Mouse (Mus musculus) urinary bladder, postnatal 10 days (tissue): ENCODE results near the gene Rgs10.
A peak's percentile ranks its signal among the peaks of the same experiment; 100 is the strongest.

Experiments
- DNase-seq: peaks from one replicate; pipeline ENCODE4 v3.0.0; 2022; ENCODE audit warnings: low spot score

Rgs10 gene

GRCm38 (mm10) chr7:128372331-128372730 lies 46.2 kb downstream of the Rgs10 start:
- no peak for DNase-seq

- DNase-seq, result no peak
These were observed 49.2 kb downstream of the Rgs10 start for GRCm38 (mm10) chr7:128369366-128369765.

DNA sequence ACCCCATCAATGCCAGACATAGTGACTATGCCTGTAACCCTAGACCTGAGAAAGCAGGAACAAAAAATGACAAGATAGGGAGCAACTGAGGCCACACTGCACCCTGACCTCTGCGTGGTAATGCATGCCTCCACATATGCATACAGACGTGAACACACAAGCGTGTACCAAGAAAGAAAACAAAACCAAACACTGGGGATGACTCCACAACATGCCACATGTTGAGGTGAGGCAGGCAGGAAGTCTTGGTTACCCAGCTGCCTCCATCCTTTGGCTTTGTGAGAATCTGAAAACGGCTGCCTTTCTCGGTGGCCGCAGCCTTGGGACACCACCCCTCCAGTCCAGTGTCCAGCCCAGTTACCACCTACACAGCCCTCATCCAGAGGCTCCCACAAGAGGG lies 49.7 kb downstream of the Rgs10 start:
- no peak for DNase-seq

DNA sequence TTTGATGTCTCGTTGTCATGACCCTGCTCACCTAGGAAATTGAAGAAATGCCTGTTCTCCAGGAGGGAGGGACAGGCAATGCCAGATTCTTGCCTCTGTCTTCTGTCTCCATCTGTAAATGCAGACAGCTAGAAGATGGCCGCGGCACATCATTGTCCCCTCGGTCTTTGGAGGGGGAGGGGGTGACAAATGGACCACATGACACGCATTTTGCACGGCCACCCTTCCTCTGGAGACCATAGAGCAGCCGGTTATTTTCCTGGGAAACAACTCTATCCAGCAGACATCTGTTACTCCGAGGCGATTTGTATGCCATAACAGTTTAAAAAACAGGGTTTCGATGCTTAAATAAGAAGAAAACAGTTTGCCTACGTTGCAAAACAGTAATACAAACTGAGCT lies 51.9 kb downstream of the Rgs10 start:
- DNase-seq, result no peak

DNA sequence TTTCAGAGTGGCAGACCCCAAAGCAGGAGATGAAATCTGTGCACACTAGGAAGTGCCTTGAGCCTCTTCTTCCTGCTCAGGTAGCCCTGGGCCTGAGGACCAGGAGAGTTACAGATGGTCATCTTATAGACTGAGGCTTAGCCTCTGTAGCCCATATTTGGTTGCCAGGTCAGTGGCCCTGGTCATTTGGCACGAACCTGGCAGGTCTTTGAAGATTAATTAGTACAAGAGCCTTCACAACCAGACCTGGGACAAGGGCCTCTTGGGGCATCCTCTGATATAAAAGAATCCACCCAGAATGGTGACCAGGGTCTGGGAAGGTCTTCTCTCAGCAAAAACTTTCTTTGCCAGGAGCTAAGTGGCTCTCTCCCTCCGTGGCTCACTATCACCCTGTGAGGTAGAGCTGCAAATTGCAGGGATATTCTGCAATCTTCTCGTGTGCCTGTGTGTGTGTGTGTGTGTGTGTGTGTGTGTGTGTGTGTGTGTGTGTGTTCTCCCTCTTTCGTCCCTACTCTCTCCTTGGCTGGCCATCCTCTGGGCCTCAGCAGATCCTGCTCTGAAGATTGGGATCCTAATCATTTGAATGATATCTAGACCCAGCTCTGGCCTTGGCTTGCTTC lies 53.4 kb downstream of the Rgs10 start:
- DNase-seq, result no peak

DNA sequence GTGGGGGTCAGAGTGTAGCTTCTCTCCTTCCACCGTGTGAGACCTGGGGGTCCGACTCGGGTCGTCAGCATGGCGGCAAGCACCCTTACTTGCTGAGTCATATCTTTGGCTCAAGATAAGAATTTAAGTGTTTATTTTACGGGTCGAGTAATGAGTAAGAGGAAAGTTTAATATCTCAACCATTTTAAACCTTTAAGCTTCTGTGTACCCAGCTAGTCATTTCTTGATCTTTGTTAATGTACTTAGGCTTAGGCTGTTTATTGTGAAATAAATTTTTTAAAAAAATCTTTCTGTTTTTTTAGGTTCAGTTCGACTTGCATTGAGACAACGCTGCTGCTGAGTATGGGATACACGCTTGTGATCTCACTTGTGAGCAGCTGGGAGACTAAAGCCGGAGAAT lies 54.0 kb downstream of the Rgs10 start:
- DNase-seq, result no peak

- no peak for DNase-seq
These were observed 54.8 kb downstream of the Rgs10 start for GRCm38 (mm10) chr7:128363806-128364205.

- peak; percentile 3 for DNase-seq
These were observed 55.6 kb downstream of the Rgs10 start for GRCm38 (mm10) chr7:128362916-128363315.

DNA sequence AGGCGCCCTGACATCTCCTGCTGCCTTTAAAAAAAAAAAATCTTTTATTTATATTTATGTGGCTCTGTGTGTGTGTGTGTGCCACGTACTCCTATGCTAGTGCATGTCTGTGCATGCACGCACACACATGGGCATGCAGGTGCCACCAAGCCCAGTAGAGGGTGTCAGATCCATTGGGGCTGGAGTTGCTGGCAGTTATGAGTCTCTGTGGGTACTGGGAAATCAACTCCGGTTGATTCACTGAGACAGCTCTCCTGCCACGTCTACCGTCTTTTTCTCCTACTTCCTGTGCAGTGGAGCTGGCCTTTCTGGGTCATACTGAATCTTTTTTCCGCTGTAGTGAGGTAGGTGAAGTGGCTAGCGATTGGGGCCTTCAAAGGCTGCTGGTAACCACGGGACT lies 58.8 kb downstream of the Rgs10 start:
- no peak for DNase-seq

DNA sequence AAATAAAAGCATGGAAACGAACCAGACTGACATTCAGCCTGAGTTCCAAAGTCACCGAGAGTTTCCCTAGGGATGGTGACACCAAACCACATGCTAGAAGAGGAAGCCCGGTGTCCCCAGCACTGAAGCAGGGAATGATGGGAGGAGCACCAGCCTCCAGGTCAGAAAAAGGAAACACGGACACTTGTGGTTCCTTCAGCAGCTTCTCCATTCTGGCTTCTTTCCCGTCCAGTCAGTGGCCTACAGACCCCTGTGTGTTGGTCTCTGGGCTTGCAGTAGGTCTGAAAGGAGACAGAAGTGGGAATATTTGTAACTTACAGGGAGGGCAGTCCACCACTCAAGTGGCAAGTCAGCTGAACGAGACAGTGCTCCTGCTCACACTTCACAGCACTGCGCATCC lies 59.4 kb downstream of the Rgs10 start:
- DNase-seq, result peak; percentile 5

- peak; percentile 6 for DNase-seq
These were observed 59.8 kb downstream of the Rgs10 start for GRCm38 (mm10) chr7:128358741-128359140.

DNA sequence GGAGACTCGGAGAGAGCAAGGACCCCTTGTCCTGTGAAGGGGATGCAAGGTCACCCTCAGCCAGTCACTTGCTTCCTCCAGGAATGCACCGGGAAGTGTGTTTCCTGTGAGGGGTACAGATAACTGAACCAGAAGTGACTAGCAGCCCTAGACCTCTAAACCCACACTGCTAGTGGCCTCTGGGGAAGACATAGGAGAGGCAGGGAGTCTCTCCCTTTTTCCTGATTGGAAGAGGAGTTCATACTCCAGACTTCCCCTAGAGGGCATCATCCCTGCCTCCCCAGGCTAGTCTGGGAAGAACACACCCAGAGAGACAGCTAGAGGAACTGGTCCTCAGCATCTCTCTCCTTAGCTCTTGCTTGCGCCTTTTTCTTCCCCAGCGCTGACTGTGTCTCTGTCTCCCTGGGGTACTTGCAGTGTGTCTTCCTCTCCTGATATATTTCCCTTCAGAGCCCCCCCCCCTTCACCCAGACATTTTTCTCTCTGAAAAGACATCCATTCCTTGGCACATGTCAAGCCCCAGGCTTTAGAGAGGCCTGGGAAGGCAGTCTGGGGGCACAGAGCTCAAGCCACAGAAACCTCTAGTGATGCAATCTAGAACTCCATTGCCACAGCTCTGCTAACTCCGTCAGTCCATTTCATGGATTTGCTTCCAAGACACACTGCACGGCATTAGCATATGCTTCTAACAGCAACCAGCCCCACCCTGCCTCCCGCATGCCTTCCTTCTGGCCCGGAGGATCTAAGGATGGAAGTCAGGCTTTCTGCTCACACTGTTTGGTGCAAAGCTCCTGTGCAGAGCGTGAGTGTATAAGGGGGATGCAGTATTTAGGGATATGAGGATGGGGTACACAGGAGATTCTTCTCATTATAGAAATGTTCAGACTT lies 61.4 kb downstream of the Rgs10 start:
- peak; percentile 3 for DNase-seq

DNA sequence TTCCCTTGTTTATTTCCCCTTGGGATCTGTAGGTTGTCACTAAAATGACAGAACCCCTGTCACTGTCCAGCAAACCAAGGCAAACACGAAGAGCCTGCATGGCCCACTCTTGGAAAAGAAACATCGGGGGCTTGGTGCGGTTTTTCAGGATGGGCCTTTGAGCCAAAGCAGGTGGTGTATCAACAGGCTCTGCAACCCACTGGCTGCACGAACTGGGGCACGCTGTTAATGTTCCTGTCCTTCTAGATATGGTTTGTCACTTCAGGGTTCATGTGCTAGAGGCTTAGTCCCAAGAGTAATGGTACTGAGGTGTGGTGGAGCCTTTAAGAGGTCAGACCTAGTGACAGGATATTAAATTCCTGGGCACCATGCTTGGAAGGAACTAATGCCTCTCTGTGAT lies 63.1 kb downstream of the Rgs10 start:
- DNase-seq, result peak; percentile 6

- no peak for DNase-seq
These were observed 65.8 kb downstream of the Rgs10 start for GRCm38 (mm10) chr7:128352721-128353120.

DNA sequence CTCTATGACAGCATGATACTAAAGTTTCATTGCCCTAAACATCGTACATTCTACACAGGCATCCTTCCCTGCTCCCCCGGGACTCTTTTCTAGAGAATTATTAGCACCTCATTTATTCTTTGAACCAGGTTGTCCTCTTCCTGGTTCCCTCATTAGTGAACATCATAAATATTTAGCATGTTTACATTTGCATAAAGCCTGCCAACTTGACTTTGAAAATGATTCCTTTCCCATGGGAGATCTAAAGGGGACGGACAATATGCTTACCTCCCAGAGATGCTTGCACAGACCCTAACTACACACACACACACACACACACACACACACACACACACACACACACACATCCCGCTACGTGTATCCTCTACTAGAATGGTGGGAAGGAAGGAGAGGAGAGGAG lies 67.4 kb downstream of the Rgs10 start:
- no peak for DNase-seq

- DNase-seq, result peak; percentile 4
These were observed 68.2 kb downstream of the Rgs10 start for GRCm38 (mm10) chr7:128350316-128350715.

DNA sequence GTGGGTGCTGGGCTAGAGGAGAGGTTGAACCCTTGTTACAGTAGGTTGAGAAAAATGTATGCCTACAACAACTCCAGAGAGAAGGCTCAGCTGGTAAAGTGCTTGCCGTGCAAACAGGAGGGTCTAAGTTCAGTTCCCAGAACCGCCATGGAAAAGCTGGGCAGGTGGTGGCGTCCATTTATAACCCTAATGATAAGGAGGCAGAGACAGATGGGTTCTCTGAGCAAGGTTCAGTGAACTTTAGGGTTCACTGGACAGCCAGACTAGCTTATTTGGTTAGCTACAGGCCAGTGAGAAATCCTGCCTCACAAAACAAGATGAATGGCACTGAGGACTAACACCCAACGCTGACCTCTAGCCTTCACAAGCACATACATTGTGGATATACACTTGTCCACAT lies 68.8 kb downstream of the Rgs10 start:
- peak; percentile 5 for DNase-seq

- no peak for DNase-seq
These were observed 70.0 kb downstream of the Rgs10 start for GRCm38 (mm10) chr7:128348608-128349007.

- DNase-seq, result no peak
These were observed 71.6 kb downstream of the Rgs10 start for GRCm38 (mm10) chr7:128346991-128347390.

DNA sequence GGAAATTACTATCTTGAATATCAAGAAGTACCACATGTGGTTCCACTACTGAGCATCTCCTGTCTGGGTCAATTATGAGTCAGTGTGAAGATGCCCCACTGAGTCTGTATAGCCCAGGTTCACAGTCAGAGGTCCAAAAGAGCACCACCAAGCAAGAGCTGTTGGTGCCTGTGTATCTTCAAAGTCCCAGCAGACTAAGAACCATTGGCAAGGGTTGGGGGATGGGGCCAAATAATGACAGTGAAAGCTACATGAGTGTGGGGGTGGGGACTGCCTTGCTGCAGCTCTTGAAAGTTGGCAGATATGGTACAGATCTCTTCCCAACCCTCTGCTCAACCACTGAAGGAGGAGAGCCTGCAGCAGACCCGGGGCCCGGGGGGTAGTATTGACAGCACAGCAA lies 72.0 kb downstream of the Rgs10 start:
- DNase-seq, result no peak

DNA sequence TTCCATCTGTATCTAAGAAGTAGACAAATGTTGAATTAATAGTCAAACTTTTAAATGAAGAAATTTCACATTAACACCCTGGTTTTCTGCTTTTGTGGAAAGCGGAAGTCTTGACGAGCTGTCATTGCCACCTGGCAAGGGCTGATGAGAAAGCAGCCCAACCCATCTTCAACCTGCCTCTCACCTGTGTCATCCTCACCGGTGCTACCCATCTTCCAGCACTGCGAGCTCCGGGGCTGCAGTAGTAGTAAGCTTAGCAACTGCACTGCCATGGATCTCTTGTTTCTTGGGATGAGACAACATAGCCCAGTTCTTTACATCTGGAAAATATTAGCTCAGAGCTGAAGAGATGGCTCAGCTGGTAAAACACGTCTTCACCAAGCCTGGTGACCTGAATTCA lies 72.9 kb downstream of the Rgs10 start:
- no peak for DNase-seq

DNA sequence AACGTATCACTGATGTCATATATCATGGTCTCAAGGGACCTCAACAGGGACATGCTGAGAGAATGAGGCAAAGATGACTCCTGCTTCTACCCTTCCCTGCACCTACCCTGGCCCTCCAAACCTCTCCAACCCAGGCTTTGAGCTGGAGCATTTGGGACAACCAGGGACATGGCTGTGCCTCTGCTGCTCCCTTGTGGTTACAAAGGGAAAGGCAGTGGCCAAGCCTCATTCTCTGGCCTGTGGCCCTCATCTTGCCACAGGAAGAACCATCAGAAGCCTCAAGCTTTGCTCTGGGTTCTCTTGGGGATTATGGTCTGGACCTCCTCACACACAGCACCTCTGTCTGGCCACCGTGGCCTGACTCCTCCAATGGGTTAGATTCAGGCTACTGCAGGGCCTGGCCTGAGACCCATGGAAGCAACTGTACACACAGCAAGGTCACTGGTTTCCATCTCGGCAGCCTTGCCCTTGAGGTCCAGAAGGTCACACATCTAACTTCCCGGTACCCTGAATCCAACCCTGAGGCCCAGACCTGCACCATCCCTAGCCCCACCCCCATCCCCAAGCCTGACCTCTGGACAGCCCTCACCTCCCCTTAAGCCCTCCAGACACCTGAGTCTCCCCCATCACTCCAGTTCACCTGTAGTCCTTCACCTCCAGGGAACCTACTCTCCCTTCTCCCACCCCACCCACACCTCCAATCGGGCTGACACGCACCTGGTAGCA lies 73.5 kb downstream of the Rgs10 start:
- peak; percentile 43 for DNase-seq

DNA sequence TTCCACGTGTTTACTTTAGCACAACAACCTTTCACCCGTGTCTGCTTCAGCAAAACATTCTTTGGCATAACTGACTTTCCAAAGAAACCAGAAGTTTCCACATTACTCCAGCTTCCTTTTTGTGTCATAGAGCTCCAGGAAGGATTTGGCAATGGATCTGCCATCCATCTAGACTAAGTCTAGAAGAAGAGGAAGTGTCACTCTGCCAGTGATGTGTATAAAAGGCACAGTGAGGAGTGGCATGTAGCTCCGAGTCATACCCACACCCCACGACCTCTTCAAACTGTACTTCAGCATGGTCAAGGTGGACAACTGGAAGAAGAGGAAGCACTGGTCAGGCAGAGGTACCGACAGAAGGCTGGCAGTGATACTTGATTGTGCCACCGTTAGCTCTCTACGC lies 74.1 kb downstream of the Rgs10 start:
- DNase-seq, result no peak
